Mouse (Mus musculus) testis, adult 2 months (tissue): ENCODE measurements around the gene Irs2. TPM values are rescaled to one million over a fixed set of nuclear protein-coding genes. Genes with fewer than 3 reads are reported as not detected.

Experiments
- H3K27ac ChIP-seq: fragments of 200-500 bp; 2 replicates; pipeline ENCODE4 v1.5.1; 2012; ENCODE audit warnings: low read depth, low read length; ENCODE audit not compliant: control insufficient read depth, insufficient read depth
- H3K27me3 ChIP-seq: fragments of 200-500 bp; 2 replicates; pipeline ENCODE4 v1.6.1; 2012; ENCODE audit warnings: mild to moderate bottlenecking, low read length, moderate library complexity; ENCODE audit not compliant: control insufficient read depth, insufficient read depth
- H3K36me3 ChIP-seq: fragments of 200-500 bp; 2 replicates; pipeline ENCODE4 v1.6.1; 2012; ENCODE audit warnings: mild to moderate bottlenecking, low read length; ENCODE audit not compliant: control insufficient read depth, insufficient read depth
- H3K4me1 ChIP-seq: fragments of 200-500 bp; 2 replicates; pipeline ENCODE4 v1.6.1; 2012; ENCODE audit warnings: low read length; ENCODE audit not compliant: control insufficient read depth, insufficient read depth
- H3K4me3 ChIP-seq: fragments of 200-500 bp; 2 replicates; pipeline ENCODE4 v1.5.1; 2012; ENCODE audit warnings: low read depth, mild to moderate bottlenecking, low read length, moderate library complexity, mixed read lengths; ENCODE audit not compliant: control insufficient read depth
- CTCF ChIP-seq: fragments of 200-500 bp; IDR thresholded peaks from 2 replicates; pipeline ENCODE4 v1.5.1; 2012; ENCODE audit warnings: low read depth, mild to moderate bottlenecking, inconsistent platforms, low read length, moderate library complexity; ENCODE audit not compliant: control insufficient read depth, insufficient read depth, insufficient replicate concordance
- POLR2A ChIP-seq: fragments of 200-500 bp; IDR thresholded peaks from 2 replicates; pipeline ENCODE4 v1.6.1; 2012; ENCODE audit warnings: low read depth, mild to moderate bottlenecking, inconsistent platforms, low read length, moderate library complexity; ENCODE audit not compliant: control insufficient read depth
- polyA plus RNA-seq: library from polyadenylated mRNA; depleted of rRNA; stranded (reverse); fragments of >200 nt; gene quantifications from 2 replicates; pipeline ENCODE4 v1.2.3, GENCODE M21; 2012; rRNA removed

Irs2 gene
- 2.5 TPM in 2 replicates for polyA plus RNA-seq

DNA sequence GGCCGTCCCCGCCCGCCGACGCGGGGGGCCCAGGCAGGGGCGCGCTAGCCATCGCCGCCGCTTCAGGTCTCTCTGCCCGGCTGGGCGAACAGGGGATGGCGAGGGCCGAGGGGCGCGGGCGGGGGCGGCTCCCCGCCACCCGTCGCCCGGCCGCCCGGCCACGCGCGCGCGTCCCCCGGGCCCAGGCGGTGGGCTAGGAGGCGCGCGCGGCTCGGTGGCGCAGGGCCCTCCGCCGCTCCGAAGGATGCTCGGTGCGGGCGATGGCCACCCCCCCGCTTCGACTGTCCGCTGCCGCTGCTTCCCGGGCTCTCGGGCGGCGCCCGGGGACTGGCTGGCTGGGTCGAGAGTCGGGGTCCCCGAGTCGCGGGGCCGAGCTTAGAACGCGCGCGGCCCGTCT, at the start of gene Irs2:
Gene Irs2, minus strand, starts transcription at position 80 of the 397 bp plus-strand sequence.
- Histone ChIP-seq H3K4me3 (peak within 1 kb of the TSS; percentile 90), H3K36me3 (no peaks in the 10 kb centered on the region), H3K27me3 (no peaks in the 10 kb centered on the region), H3K4me1 (peaks cover 33% of the 10 kb centered on the region), H3K27ac (peak within 1 kb of the TSS; percentile 47; the same call in 1 of the 2 replicates)
- no peak for TF ChIP-seq CTCF
- no peak for TF ChIP-seq POLR2A

GRCm38 (mm10) chr8:11056665-11057064, 48.4 kb upstream of the Irs2 start:
- Histone ChIP-seq H3K4me3 (no peak overlapping the region), H3K27me3 (no peaks in the 10 kb centered on the region), H3K36me3 (no peaks in the 10 kb centered on the region), H3K4me1 (no peaks in the 10 kb centered on the region), H3K27ac (no peak overlapping the region)
- TF ChIP-seq CTCF, result no peak
- TF ChIP-seq POLR2A, result no peak

GRCm38 (mm10) chr8:11056175-11056563, 47.9 kb upstream of the Irs2 start:
- Histone ChIP-seq H3K27me3 (no peaks in the 10 kb centered on the region), H3K4me3 (no peak overlapping the region), H3K36me3 (no peaks in the 10 kb centered on the region), H3K27ac (no peak overlapping the region), H3K4me1 (no peaks in the 10 kb centered on the region)
- TF ChIP-seq CTCF (no peak), POLR2A (no peak)

GRCm38 (mm10) chr8:11055557-11056174, 47.4 kb upstream of the Irs2 start:
- TF ChIP-seq CTCF (no peak), POLR2A (no peak)
- no peak overlapping the region for H3K4me3 ChIP-seq
- no peaks in the 10 kb centered on the region for H3K36me3 ChIP-seq
- no peak overlapping the region for H3K27ac ChIP-seq
- no peaks in the 10 kb centered on the region for H3K4me1 ChIP-seq
- no peaks in the 10 kb centered on the region for H3K27me3 ChIP-seq

DNA sequence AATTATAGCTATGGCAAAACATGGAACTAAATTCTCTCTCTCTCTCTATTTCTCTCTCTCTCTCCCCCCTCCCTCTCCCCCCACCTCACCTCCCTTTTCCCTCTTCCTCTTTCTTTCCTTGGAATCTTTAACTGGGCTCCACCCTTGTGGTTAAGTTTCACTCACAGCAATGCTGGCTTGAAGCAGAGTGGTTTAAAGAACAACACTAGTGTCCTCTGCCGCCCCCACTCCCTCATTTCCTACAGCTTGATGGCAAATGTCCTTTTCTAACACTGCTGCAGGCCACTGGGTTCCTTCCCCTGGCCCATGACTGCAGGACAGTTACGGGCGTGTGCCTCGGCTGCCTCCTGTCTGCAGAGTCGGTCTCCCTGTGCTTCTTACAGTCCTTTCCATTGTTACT, 41.6 kb upstream of the Irs2 start:
- Histone ChIP-seq H3K4me3 (no peak overlapping the region), H3K27ac (no peak overlapping the region), H3K36me3 (no peaks in the 10 kb centered on the region), H3K27me3 (no peaks in the 10 kb centered on the region), H3K4me1 (no peaks in the 10 kb centered on the region)
- TF ChIP-seq POLR2A (no peak), CTCF (no peak)

DNA sequence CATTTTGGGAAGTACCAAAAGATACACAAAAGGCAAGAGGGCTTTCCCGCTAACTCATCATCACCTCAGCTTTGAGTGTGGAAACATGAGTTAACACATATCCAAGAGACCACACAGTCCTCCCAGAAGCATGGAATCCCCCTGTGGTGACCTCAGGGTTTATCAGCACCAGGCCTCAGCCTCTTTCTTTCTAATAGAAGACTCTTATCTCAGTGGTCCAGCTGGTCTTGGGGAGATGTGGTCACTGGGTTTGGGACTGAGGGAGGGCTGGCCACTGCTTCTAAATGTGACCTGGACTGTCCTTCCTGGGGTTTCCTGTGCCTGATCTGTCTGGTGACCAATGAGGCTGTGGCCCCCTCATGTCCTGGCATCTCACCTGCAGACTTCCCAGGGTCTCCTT, 39.6 kb upstream of the Irs2 start:
- no peaks in the 10 kb centered on the region for H3K27me3 ChIP-seq
- TF ChIP-seq CTCF (no peak), POLR2A (no peak)
- H3K4me1 ChIP-seq, result no peaks in the 10 kb centered on the region
- no peak overlapping the region for H3K4me3 ChIP-seq
- H3K27ac ChIP-seq, result no peak overlapping the region
- no peaks in the 10 kb centered on the region for H3K36me3 ChIP-seq

GRCm38 (mm10) chr8:11044660-11045059, 36.4 kb upstream of the Irs2 start:
- no peaks in the 10 kb centered on the region for H3K4me1 ChIP-seq
- H3K27ac ChIP-seq, result no peak overlapping the region
- H3K4me3 ChIP-seq, result no peak overlapping the region
- TF ChIP-seq POLR2A, result no peak
- no peak for TF ChIP-seq CTCF
- H3K27me3 ChIP-seq, result no peaks in the 10 kb centered on the region
- no peaks in the 10 kb centered on the region for H3K36me3 ChIP-seq
